Mouse (Mus musculus): ENCODE results near the gene Paxbp1.

DNA sequence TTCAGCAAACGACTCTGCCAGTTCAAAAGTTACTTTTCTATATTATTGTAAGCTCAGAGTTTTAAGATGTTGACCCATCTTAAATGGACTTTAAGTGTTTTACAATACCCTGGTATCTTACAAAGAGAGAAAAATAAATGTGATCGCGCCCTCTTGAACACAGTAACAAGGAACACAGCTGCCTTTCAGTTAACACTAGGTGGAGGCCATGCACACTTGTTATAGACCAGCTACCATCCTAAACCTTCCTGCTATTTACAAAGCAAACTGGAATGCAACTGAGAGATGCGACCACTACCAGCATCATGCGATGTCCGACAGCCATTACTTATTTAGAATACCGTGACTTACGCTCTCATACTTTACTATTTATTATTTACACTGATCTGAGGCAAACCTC lies 55.2 kb downstream of the Paxbp1 start:
- TF ChIP-seq HCFC1 (IDR thresholded peaks at IDR 0.05; ENCODE audit: borderline replicate concordance, insufficient read depth, low read length) = no peak
- no peak for TF ChIP-seq CHD2 (IDR thresholded peaks at IDR 0.05; ENCODE audit: low read depth, low read length)
- TF ChIP-seq ZNF384 (IDR thresholded peaks at IDR 0.05; ENCODE audit: low read depth, low read length) = no peak
